In genomic region chr3:50462223-50462622, GRCm38 (mm10) we compare ENCODE assay signal across 37 mouse cellular contexts. TPM values are rescaled to one million over a fixed set of nuclear protein-coding genes. Genes with fewer than 3 reads are reported as not detected.
DNase-seq lines count a peak whose midpoint lies in the region; ATAC-seq and TF ChIP-seq lines count a peak whose summit lies in the region.
"Had no signal": no experiment of that assay in that cellular context is flagged by ENCODE, and none has a peak within 500 bp of the region (broad histone marks: within the 10 kb centered on the region; RNA-seq: fewer than 3 reads in every experiment).

No protein-coding gene starts in this region.

- H3K4me1 ChIP-seq in forebrain, postnatal 0 days (ENCODE audit: insufficient read depth): no peaks in the 10 kb centered on the region
- no peaks in the 10 kb centered on the region for H3K4me1 ChIP-seq in forebrain, embryonic 14.5 days (ENCODE audit: control insufficient read depth, insufficient read depth, low read length)
- no peaks in the 10 kb centered on the region for H3K4me1 ChIP-seq in lung, adult 2 months (ENCODE audit: control insufficient read depth, insufficient read depth, low read length)
- H3K4me1 ChIP-seq: embryonic facial prominence, embryonic 13.5 days; forebrain, embryonic 13.5 days; hindbrain, embryonic 12.5 days; limb, embryonic 12.5 days; liver, embryonic 12.5 days; megakaryocyte, embryonic 14.5 days; midbrain, embryonic 12.5 days; neural tube, embryonic 12.5 days had no signal

- no peak overlapping the region for H3K27ac ChIP-seq in forebrain, postnatal 0 days (ENCODE audit: low read depth, low read length)
- no peak overlapping the region for H3K27ac ChIP-seq in forebrain, embryonic 14.5 days (ENCODE audit: low read depth, low read length)
- peak overlapping the region; percentile 42; the same call in 1 of the 2 replicates for H3K27ac ChIP-seq in left cerebral cortex, adult 2 months
- H3K27ac ChIP-seq: embryonic facial prominence, embryonic 13.5 days; forebrain, embryonic 13.5 days; hindbrain, embryonic 12.5 days; hindbrain, postnatal 0 days; kidney, postnatal 0 days; limb, embryonic 12.5 days; liver, embryonic 12.5 days; midbrain, embryonic 12.5 days; neural tube, embryonic 12.5 days; stomach, postnatal 0 days had no signal

- peak; percentile 66 for DNase-seq in forebrain, postnatal 0 days
- no peak for DNase-seq in forebrain, embryonic 14.5 days (ENCODE audit: low spot score)
- no peak for DNase-seq in left cerebral cortex, adult 2 months (ENCODE audit: extremely low spot score in 1 of 2, low spot score in 2 of 2)
- DNase-seq in left cerebral cortex, postnatal 10 days (ENCODE audit: extremely low spot score in 1 of 2, low spot score in 2 of 2): no peak
- peak; percentile 76 for DNase-seq in brain, adult 2 months (ENCODE audit: low read depth, low spot score)
- DNase-seq in left cerebral cortex, postnatal 36 days (ENCODE audit: low spot score in 2 of 2): peak; percentile 29 to 40
- DNase-seq in lung, adult 2 months: no peak
- DNase-seq: adrenal gland, postnatal 10 days; cerebellum, adult 11-12 months; cerebellum, adult 9-11 months; embryo, embryonic 11 days; gastrocnemius, postnatal 25 days; heart, adult 11 months; heart, postnatal 36 days; kidney, adult 8-10 months; kidney, postnatal 4 days; liver, postnatal 0 days; lung, postnatal 4 days; spleen, adult 18-20 months; thymus, postnatal 4 days had no signal

- peak; percentile 94 for ATAC-seq in forebrain, postnatal 0 days
- no peak for ATAC-seq in forebrain, embryonic 14.5 days
- ATAC-seq: forebrain, embryonic 13.5 days; hindbrain, postnatal 0 days; intestine, embryonic 16.5 days; liver, embryonic 12.5 days; liver, postnatal 0 days; lung, postnatal 0 days; Patski had no signal

- intact Hi-C loops in left cerebral cortex, adult 2 months (cut with DNase I): no loop called here
- intact Hi-C loops in left cerebral cortex, postnatal 10 days (cut with DNase I): no loop called here
- intact Hi-C loops in left cerebral cortex, postnatal 36 days (cut with DNase I): loop anchor here (2.0 kb wide), 1 partner anchor 15 kb away; no protein-coding TSS in a partner anchor

- TF ChIP-seq POLR2A in lung, adult 2 months (IDR thresholded peaks at IDR 0.05; ENCODE audit: borderline replicate concordance, extremely low read depth, low read depth, low read length): no peak

- H3K36me3 ChIP-seq in forebrain, postnatal 0 days (ENCODE audit: insufficient read depth): no peaks in the 10 kb centered on the region
- no peaks in the 10 kb centered on the region for H3K36me3 ChIP-seq in forebrain, embryonic 14.5 days (ENCODE audit: control insufficient read depth, insufficient read depth, low read length)
- H3K36me3 ChIP-seq: embryonic facial prominence, embryonic 13.5 days; hindbrain, embryonic 12.5 days; limb, embryonic 12.5 days; liver, embryonic 12.5 days; midbrain, embryonic 12.5 days; neural tube, embryonic 12.5 days had no signal

- no peaks in the 10 kb centered on the region for H3K27me3 ChIP-seq in forebrain, postnatal 0 days (ENCODE audit: insufficient read depth, low read length)
- no peaks in the 10 kb centered on the region for H3K27me3 ChIP-seq in forebrain, embryonic 14.5 days (replicated peaks; ENCODE audit: control insufficient read depth, insufficient read depth, low read length)
- H3K27me3 ChIP-seq: embryonic facial prominence, embryonic 13.5 days; forebrain, embryonic 13.5 days; limb, embryonic 12.5 days; liver, embryonic 12.5 days; megakaryocyte, embryonic 14.5 days; midbrain, embryonic 12.5 days; neural tube, embryonic 12.5 days had no signal

- no peak overlapping the region for H3K9ac ChIP-seq in forebrain, postnatal 0 days
- no peak overlapping the region for H3K9ac ChIP-seq in forebrain, embryonic 14.5 days (ENCODE audit: low read length)
- H3K9ac ChIP-seq: embryonic facial prominence, embryonic 13.5 days; forebrain, embryonic 13.5 days; hindbrain, embryonic 12.5 days; limb, embryonic 12.5 days; liver, embryonic 12.5 days; liver, postnatal 0 days; midbrain, embryonic 12.5 days; neural tube, embryonic 12.5 days had no signal

- no peak overlapping the region for H3K4me2 ChIP-seq in forebrain, postnatal 0 days (ENCODE audit: low read depth)
- no peak overlapping the region for H3K4me2 ChIP-seq in forebrain, embryonic 14.5 days (ENCODE audit: low read length)
- H3K4me2 ChIP-seq: embryonic facial prominence, embryonic 13.5 days; forebrain, embryonic 13.5 days; heart, embryonic 11.5 days; hindbrain, embryonic 12.5 days; limb, embryonic 12.5 days; liver, embryonic 12.5 days; midbrain, embryonic 12.5 days; neural tube, embryonic 12.5 days had no signal

- H3K9me3 ChIP-seq in forebrain, postnatal 0 days (ENCODE audit: low read length): no peaks in the 10 kb centered on the region
- H3K9me3 ChIP-seq in forebrain, embryonic 14.5 days (replicated peaks; ENCODE audit: control insufficient read depth, low read length): no peaks in the 10 kb centered on the region
- H3K9me3 ChIP-seq: embryonic facial prominence, embryonic 13.5 days; forebrain, embryonic 13.5 days; hindbrain, embryonic 12.5 days; limb, embryonic 12.5 days; liver, embryonic 12.5 days; megakaryocyte, embryonic 14.5 days; midbrain, embryonic 12.5 days; neural tube, embryonic 12.5 days had no signal

- WGBS in forebrain, postnatal 0 days: 60% methylated on average over 2 of the region's 2 CpGs
- WGBS in forebrain, embryonic 14.5 days: 91% methylated on average over 2 of the region's 2 CpGs
- WGBS in lung, adult 2 months: 83% methylated on average over 2 of the region's 2 CpGs

- no peak for TF ChIP-seq CTCF in forebrain, postnatal 0 days (IDR thresholded peaks at IDR 0.05; ENCODE audit: low read depth)
- no peak for TF ChIP-seq CTCF in left cerebral cortex, adult 2 months (IDR thresholded peaks at IDR 0.05)
- no peak for TF ChIP-seq CTCF in lung, adult 2 months (IDR thresholded peaks at IDR 0.05; ENCODE audit: insufficient read depth, low read length)

- no peak overlapping the region for H3K4me3 ChIP-seq in forebrain, postnatal 0 days (ENCODE audit: low read depth, low read length)
- no peak overlapping the region for H3K4me3 ChIP-seq in forebrain, embryonic 14.5 days (ENCODE audit: low read depth, low read length)
- H3K4me3 ChIP-seq in left cerebral cortex, adult 2 months: no peak overlapping the region
- no peak overlapping the region for H3K4me3 ChIP-seq in lung, adult 2 months (replicated peaks; ENCODE audit: extremely low read depth, low read depth, low read length)
- H3K4me3 ChIP-seq: embryonic facial prominence, embryonic 13.5 days; erythroblast, embryonic 14.5 days; forebrain, embryonic 13.5 days; hindbrain, embryonic 12.5 days; limb, embryonic 12.5 days; liver, embryonic 12.5 days; midbrain, embryonic 12.5 days; myocyte; neural tube, embryonic 12.5 days had no signal

RNA-seq across cellular contexts. Expression of gene Slc7a11, which starts 18.8 kb away (rescaled TPM):
- 12.9 and 19.0 TPM in 2 replicates for total RNA-seq in forebrain, postnatal 0 days (2014; rRNA removed)
- 2.5 and 3.8 TPM in 2 replicates for polyA plus RNA-seq in forebrain, postnatal 0 days (2015; fragmentation: Nextera tagmentation; extraction: Ambion mirVana)
- polyA plus RNA-seq in forebrain, embryonic 14.5 days (2014; fragmentation: Nextera tagmentation; extraction: Ambion mirVana): 1.9 and 3.0 TPM in 2 replicates
- total RNA-seq in left cerebral cortex, adult 2 months (2021): 10 to 100 TPM; 23.9 to 25.7 TPM
- 10 to 100 TPM; 15.4 to 23.0 TPM for total RNA-seq in left cerebral cortex, postnatal 10 days (2021)
- 10 to 100 TPM; 18.1 to 26.0 TPM for total RNA-seq in left cerebral cortex, postnatal 36 days (2021)
- 0.16 and 2.1 TPM in 2 replicates for polyA plus RNA-seq in lung, adult 2 months (2012; rRNA removed)
- polyA plus RNA-seq: erythroblast, embryonic 14.5 days had no signal

Comparison
In these comparisons a context has a peak if more than half of its experiments do, and no peak if none do; other contexts are left out.
1. DNase-seq: peak in forebrain, postnatal 0 days (single experiment), brain, adult 2 months (single experiment) and left cerebral cortex, postnatal 36 days (2 of 2); none in forebrain, embryonic 14.5 days (single experiment), left cerebral cortex, adult 2 months (0 of 2), left cerebral cortex, postnatal 10 days (0 of 2) and lung, adult 2 months (single experiment).